Mouse (Mus musculus) brown adipose tissue, adult 24 weeks (tissue): ENCODE results near the gene Retreg3. TPM values are rescaled to one million over a fixed set of nuclear protein-coding genes. Genes with fewer than 3 reads are reported as not detected.
"Not testable (repeated sequence)": the region's sequence is repeated elsewhere in the genome, so short reads cannot be mapped to it uniquely, and the experiment has no call there.

Source experiments
- H3K27ac ChIP-seq: fragments of 200-500 bp; replicated peaks from 2 replicates; pipeline ENCODE4 v1.5.1; 2012; ENCODE audit warnings: low read depth, mild to moderate bottlenecking, low read length
- H3K4me1 ChIP-seq: fragments of 200-500 bp; 2 replicates; pipeline ENCODE4 v1.6.1; 2012; ENCODE audit warnings: low read length, mixed read lengths; ENCODE audit not compliant: control insufficient read depth, insufficient read depth, insufficient read length
- H3K4me3 ChIP-seq: fragments of 200-500 bp; 2 replicates; pipeline ENCODE4 v1.5.1; 2012; ENCODE audit warnings: low read depth, mild to moderate bottlenecking, low read length, moderate library complexity; ENCODE audit not compliant: insufficient read depth
- polyA plus RNA-seq: library from polyadenylated mRNA; stranded (reverse); fragments of >200 nt; gene quantifications from 2 replicates; pipeline ENCODE4 v1.2.4, GENCODE M21; 2012; ENCODE audit not compliant: missing spikeins, insufficient read depth, insufficient read length

Retreg3 gene
- polyA plus RNA-seq, 1 experiment = 43.7 TPM

DNA sequence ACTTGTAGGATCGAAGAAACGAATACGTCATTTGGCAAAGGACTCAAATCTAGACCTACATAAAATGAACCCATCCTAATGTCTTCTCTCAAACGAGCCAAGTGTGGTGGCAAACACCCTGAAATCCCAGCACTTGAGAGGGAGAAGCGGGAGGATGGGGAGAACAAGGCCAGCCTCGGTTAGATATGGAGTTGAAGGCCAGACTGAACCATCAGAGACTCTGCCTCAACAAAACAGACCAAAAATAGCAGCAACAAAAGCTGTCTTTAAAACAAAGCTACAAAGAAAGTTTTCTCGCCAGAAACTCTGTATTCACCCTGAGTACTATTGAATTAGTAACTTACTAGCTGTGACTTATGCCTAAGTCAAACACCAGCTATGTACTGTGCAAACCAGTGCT lies 17.3 kb upstream of the Retreg3 start:
- Histone ChIP-seq H3K4me1 (peaks cover 10% of the 10 kb centered on the region; the same call in 1 of the 2 replicates), H3K4me3 (no peak overlapping the region), H3K27ac (no peak overlapping the region)

DNA sequence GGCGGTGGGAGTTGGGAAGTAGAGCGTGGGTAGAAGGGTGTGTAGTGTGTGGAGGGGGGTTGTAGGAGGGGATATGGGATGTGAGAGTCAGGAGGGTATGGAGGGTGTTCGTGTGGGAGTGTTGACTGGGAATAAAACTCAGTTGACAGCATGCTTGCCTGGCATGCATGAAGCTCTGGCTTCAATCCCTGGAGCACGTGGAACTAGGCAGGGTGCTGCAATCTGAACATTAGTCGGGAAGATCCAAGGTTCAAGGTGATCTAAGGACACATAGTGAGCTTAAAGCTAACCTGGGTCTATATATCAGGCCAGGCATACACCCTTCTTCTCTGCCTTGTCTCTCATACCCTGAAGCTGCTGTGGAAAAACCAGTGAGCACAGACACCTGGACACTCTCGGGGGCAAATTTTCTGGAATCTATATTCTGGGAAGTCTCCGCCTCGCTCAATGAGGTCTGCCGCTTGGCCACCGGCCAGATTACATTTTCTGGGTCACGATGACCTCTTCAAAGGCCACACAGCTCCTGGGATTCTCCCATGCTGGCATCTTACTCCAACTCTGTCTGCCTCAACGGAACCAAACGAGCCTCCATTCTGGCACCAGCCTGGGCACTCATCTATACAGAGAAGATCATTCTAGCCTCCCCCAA lies 14.6 kb upstream of the Retreg3 start:
- H3K4me3 ChIP-seq = no peak overlapping the region
- peaks cover 20% of the 10 kb centered on the region for H3K4me1 ChIP-seq
- H3K27ac ChIP-seq = peak overlapping the region; percentile 98

DNA sequence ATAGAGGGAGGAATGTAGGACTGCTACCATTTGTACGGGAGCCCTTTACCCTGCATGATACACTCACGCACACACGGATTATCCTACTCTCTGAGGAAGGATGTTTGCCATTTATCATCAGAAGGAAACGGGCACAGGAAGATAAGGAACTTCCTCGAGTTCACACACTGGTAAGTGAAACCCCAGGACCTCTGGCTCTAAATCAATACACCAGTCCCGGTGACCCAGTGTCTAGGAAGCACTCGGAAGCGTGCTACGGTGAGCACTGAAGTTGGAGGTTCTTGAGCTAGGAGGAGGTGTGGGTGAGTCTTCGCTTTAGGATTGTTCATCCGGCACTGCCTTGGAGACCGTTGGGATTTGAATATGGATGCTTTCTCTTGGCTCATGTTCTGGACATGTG lies 13.3 kb upstream of the Retreg3 start:
- Histone ChIP-seq H3K4me1 (peaks cover 20% of the 10 kb centered on the region), H3K27ac (0 out of 2 replicates have a peak overlapping the region, but pooled peaks have one; percentile 8), H3K4me3 (no peak overlapping the region)

DNA sequence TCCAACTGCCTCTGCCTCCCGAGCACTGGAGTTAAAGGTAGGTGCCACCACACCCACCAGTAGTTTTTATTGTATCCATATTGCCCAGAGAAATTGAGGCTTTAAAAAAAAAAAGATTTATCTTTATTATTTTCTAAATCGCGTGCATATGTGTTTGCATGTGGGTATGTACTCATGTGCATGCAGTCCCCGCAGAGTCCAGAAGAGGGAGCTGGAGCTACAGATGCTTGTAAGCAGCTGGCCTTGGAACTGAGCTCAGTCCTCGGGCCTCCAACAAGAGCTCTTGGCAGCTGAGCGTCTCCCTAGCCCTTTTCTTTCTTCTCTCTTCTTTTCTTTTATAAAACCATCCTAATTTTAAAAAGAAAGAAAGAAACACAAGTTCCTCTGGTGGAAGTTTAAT lies 12.0 kb upstream of the Retreg3 start:
- peaks cover 20% of the 10 kb centered on the region for H3K4me1 ChIP-seq
- H3K27ac ChIP-seq = 0 out of 2 replicates have a peak overlapping the region, but pooled peaks have one; percentile 9
- H3K4me3 ChIP-seq = no peak overlapping the region

DNA sequence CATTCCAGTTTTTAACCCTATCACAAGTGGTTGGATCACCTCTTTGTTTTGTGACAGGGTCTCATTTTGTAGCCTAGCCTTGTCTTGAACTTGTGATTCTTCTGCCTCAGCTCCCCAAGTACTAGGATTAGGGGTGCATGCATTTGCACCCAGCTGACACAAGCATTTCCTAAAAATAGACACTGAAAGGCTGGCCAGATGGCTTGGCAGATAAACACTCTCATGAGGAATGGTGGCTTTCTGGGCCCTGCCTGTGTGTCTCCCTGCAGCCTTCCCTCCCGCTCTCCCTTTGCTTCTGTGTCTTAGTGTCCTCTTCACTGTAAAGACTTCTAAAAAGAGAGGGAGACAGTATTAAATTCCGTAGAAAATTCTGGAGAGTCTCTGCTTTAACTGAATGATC lies 11.5 kb upstream of the Retreg3 start:
- H3K27ac ChIP-seq = peak overlapping the region; percentile 93; the same call in 1 of the 2 replicates
- peaks cover 20% of the 10 kb centered on the region for H3K4me1 ChIP-seq
- H3K4me3 ChIP-seq = no peak overlapping the region

DNA sequence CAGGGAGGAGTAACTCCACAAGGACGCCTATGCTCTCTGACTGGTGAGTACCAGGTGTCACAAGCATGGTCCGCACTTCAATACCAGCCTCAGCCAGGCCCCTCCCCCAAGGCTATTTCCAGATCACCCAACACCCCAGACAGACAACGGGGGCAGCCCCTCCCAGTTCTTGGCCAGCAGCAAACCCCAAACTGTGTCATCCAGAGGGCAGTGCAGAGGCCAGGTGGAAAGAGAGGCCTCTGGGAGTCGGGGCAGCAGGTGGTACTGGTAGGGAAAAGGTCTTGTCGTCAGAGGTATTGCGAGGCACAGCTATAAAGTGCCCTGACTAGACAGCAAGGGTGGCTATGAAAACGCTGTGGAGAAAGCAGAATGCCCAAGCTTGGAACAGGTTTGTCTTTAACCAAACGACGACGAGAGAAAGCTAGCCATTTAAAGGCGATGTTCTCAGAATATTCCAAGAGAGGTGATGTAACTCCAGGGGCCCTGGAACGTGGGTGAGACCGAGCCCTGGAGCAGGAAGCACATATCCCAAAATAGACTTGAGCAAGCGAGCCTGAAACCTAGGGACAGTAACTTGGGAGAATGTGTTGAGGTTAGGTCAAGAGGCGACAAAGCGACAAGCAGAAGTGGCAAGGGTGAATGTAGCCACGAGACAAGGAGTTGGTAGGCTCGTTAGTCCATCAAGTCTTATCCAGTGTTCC lies 10.5 kb upstream of the Retreg3 start:
- Histone ChIP-seq H3K4me1 (peaks cover 20% of the 10 kb centered on the region), H3K27ac (peak overlapping the region; percentile 93), H3K4me3 (no peak overlapping the region)

DNA sequence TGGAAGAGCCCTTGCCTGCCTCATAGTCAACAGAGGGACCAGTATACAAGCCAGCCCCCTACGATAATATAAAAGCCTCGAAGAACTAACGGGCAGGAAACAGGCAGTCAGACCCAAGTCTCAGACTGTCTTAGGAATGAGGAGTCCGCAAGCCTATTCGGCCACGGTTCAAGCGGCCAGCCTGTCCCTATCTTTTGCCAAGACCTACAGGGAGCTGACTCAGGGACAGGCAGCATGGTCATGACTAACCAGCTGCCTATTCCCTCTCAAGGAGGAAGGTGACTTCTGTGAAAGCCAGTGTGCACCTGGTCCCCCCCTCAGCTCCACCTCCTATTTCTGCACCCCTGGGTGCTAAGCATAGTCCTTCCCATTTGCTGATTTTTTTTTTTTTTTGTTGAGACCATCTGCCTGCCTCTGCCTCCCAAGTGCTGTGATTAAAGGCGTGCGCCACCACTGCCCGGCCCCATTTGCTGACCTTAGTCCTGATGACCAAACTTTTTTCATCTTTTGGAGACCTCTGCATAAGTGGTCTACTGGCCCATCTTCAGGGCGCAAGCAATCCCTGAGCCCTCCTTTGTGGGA lies 9.4 kb upstream of the Retreg3 start:
- Histone ChIP-seq H3K4me1 (peaks cover 17% of the 10 kb centered on the region), H3K4me3 (no peak overlapping the region), H3K27ac (peak overlapping the region; percentile 47)

DNA sequence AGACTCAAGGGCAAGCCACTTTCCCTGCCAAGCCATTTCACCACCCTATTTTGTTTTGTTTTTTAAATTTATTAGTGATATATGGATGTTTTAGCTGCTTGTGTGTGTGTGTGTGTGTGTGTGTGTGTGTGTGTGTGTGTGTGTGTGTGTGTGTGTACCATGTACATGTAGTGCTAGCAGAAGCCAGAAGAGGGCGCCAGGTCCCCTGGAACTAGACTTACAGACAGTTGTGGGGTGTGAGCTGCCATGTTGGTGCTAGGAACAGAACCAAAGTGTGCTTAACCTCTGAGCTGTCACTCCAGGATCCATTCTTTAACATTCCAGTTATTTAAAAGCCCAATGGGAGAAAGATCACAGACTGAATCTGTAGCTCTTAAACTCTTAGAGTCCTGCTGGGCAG lies 7.4 kb upstream of the Retreg3 start:
- Histone ChIP-seq H3K27ac (no peak overlapping the region), H3K4me3 (no peak overlapping the region), H3K4me1 (peaks cover 10% of the 10 kb centered on the region)

DNA sequence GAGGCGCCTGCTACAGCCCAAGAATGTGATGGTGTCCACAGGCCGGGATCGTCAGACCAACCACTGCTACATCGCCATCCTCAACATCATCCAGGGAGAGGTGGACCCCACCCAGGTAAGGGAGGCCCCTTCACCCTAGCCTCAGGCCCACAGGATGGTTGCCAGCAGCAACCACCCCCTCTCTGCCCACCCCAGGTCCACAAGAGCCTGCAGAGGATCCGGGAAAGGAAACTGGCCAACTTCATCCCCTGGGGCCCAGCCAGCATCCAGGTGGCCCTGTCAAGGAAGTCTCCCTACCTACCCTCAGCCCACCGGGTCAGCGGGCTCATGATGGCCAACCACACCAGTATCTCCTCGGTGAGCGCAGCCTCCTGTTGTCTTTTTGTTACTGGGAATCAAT lies 5.3 kb upstream of the Retreg3 start:
- not testable (repeated sequence) for H3K27ac ChIP-seq, H3K4me1 ChIP-seq, H3K4me3 ChIP-seq

DNA sequence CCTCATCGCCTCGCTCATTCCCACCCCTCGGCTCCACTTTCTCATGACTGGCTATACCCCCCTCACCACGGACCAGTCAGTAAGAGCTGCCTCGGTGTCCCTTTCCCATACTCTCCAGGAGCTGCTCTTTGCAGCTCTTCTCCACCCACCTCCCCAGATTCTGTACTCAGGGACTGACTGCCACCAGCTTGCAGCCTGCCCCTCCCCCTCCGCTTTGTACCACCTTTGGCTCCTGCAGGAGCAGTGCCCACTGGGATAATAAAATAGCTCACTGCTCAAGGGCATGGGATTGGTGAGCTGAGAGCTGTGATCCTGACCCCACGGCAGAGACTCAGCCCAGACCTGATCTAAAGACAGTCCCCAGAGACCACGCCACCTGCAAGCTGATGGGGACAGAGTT lies 4.8 kb upstream of the Retreg3 start:
- not testable (repeated sequence) for H3K4me3 ChIP-seq, H3K4me1 ChIP-seq, H3K27ac ChIP-seq

DNA sequence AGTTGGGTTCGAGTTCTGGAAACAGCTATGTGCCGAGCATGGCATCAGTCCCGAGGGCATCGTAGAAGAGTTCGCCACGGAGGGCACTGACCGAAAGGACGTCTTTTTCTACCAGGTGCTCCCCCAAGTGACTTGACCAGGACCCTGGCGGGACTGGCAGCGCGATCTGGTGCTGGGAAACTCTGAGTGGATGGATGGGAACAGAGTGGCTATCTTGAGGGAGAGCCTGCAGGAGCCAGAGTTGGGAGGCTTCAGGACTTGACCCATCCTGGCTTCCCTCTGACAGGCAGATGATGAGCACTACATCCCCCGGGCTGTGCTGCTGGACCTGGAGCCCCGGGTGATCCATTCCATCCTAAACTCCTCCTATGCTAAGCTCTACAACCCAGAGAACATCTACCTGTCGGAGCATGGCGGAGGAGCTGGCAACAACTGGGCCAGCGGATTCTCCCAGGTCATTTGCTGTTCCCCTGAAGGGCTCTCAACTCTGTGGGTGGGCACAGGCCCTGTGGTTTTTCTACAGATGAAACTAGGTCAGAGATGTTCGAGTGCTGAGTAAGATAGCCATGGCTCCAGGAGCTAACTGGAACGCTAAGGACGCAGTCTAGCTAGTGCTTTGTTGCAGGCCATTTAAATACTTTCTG lies 974 bp upstream of the Retreg3 start:
- Histone ChIP-seq H3K27ac (peak overlapping the region; percentile 40), H3K4me3 (peak overlapping the region; percentile 81), H3K4me1 (peaks cover 12% of the 10 kb centered on the region)

DNA sequence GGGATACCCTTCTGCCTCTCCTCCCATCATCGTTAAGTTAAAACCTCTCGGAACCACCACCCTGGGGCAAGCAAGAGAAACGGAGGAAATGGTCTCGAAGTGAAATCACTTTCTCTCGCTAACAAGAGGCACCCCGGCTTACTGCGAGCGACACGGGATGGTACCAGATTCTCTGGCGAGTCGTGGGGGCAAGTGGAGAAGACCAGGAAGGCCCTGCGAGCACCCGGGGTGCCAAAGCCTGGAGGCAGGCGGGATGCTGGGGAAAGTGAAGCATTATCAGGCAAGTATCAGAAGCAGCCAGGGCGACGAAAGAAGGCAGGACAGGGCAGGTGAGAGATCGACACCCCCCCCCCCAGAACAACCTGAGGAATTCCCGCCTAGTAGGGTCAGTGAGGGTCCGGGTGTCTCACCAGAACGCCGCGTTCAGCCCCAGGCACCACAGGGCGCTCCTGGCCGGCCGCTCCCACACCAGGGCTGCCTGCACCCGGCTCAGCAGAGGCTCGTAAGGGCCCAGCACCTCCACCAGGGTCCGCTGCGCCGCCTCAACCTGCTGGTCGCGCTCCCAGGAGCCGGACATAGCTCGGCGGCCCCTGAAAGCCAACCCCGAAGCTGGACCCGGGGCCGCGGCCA lies 447 bp downstream of the Retreg3 start:
- H3K4me3 ChIP-seq = peak overlapping the region; percentile 88
- H3K27ac ChIP-seq = peak overlapping the region; percentile 51

DNA sequence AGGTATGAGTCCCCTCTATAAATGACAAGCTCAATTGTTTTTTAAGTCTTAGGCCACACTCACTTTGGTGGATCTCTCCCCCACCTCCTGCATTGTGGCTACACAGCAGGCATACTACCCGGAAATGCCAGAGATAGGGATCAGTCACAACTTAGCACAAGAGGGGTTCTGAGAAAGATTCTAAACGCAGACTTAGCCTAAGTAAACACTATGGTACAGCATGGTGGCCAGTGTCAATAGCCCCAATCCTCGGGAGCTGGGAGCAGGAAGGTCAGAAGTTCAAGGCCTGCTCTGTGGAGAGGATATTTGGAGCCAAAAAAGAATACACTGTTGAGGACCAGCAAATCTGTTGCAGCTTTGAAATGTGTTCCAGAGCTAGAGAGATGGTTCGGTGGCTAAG lies 1.6 kb downstream of the Retreg3 start:
- Histone ChIP-seq H3K27ac (peak overlapping the region; percentile 27; the same call in 1 of the 2 replicates), H3K4me1 (peaks cover 15% of the 10 kb centered on the region), H3K4me3 (peak overlapping the region; percentile 88)

More for the DNA sequence above, 447 bp downstream of the Retreg3 start:
- H3K4me1 ChIP-seq = peaks cover 12% of the 10 kb centered on the region

DNA sequence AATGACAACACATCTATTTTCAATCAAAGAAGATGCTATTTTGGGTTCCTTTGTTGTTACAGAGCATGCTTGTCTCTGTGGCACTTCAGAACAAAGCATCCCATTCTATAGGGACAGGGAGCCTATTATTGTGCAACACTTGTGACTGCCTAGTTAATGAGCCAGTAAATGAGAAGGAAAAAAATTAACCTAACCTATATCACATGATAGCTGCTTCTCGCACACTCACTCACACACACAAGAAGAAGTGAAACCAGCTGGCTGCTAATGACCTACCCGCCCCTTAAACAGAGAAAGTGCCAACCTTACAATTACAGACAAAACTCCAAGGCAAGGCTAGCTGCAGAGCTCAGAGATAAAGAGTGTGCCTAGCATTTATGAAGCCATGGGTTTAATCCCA lies 4.1 kb downstream of the Retreg3 start:
- no peak overlapping the region for H3K4me3 ChIP-seq

DNA sequence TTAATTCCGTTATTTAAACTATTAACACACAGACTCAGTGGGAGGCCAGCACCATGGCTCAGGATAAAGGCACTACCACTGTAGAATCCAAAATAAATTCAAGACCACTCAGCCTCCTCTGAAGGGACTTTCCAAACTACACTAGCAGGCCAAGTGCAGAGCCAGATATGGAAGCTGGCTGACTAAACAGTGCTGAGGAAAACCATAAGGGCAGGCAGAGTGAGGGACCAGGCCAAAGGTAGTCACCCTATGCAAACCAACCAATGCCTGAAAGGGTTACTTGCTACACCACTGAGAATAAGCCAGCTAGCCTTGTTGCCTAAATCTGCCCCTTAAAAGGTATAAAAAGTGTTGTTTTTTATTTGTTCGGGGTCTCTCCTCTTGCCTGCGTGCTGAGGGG lies 7.5 kb downstream of the Retreg3 start:
- Histone ChIP-seq H3K4me3 (no peak overlapping the region), H3K4me1 (peaks cover 8% of the 10 kb centered on the region)

More for the DNA sequence above, 4.1 kb downstream of the Retreg3 start:
- H3K27ac ChIP-seq = no peak overlapping the region
- H3K4me1 ChIP-seq = peaks cover 14% of the 10 kb centered on the region

More for the DNA sequence above, 7.5 kb downstream of the Retreg3 start:
- H3K27ac ChIP-seq = no peak overlapping the region
